Mouse (Mus musculus): ENCODE measurements around the gene Gipc3. TPM values are rescaled to one million over a fixed set of nuclear protein-coding genes. Genes with fewer than 3 reads are reported as not detected.

Gipc3 gene
- total and polyA plus RNA-seq, 3 experiments, result 0.08 to 0.09 TPM; not detected in 1

GRCm38 (mm10) chr10:81356991-81357844 is 14.2 kb upstream of the Gipc3 start, which contains the start of gene Mfsd12 (continued):
- TF ChIP-seq TBP (conservative IDR thresholded peaks at IDR 0.05; ENCODE audit: low read depth, low read length) (0 out of 2 replicates have a peak, but pooled peaks have one; percentile 12), GABPA (IDR thresholded peaks at IDR 0.05; ENCODE audit: insufficient replicate concordance, low read depth, low read length) (no peak), TCF12 (IDR thresholded peaks at IDR 0.05; ENCODE audit: low read depth, low read length) (peak; percentile 64), BHLHE40 (IDR thresholded peaks at IDR 0.05; ENCODE audit: low read depth, low read length) (no peak), SIN3A (IDR thresholded peaks at IDR 0.05; ENCODE audit: low read length) (peak; percentile 51; the same call in 1 of the 2 replicates), MAZ (IDR thresholded peaks at IDR 0.05; ENCODE audit: low read depth, low read length) (peak; percentile 65; the same call in 1 of the 2 replicates), CHD2 (IDR thresholded peaks at IDR 0.05; ENCODE audit: low read length) (peak; percentile 79), RAD21 (IDR thresholded peaks at IDR 0.05; ENCODE audit: low read depth, low read length) (no peak), NELFE (IDR thresholded peaks at IDR 0.05; ENCODE audit: low read depth, low read length) (peak; percentile 43), ZNF384 (IDR thresholded peaks at IDR 0.05; ENCODE audit: low read depth, low read length) (no peak)

DNA sequence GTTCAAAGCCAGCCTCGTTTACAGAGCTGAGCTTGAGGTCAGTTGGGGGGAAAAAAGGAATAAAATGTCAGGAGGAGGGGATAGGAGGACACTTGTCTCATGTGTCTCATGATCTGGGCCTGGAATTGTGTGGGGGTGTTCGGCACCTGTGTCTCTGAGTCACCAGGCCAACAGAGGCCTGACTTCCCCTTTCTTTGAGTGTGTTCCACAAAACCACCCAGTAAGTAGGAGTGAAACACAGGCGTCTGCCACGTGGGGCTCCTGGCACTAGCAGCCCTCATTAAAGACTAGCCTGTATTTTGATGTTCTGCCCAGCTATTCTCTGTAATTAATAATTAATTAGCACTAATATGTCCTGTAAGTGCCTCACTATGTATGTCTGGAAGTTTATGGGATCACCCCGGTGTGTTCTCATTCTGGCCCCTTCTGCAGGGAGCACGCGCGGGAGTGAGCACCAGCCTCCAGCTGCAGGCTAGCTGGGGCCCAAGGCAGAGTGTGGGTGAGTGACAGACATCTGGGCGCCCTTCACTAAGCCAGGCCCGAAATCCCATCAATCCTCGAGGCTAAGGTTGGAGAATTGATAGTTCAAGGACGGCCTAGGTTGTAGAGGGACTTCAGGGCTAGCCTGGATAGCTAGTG is 13.4 kb upstream of the Gipc3 start:
- Histone ChIP-seq H3K4me2 (ENCODE audit: insufficient read depth, low read depth, poor library complexity, severe bottlenecking) (peak overlapping the region; percentile 58), H3K27me3 (replicated peaks) (no peaks in the 10 kb centered on the region), H3K4me1 (ENCODE audit: control insufficient read depth in 1 of 2, insufficient read depth in 2 of 2) (peaks cover 22 to 67% of the 10 kb centered on the region in 2 experiments), H3K79me2 (replicated peaks; ENCODE audit: control insufficient read depth, extremely low read depth, insufficient read depth, poor library complexity, severe bottlenecking) (no peaks in the 10 kb centered on the region; the same call in 1 of the 2 replicates), H3K9me3 (replicated peaks; ENCODE audit: low read length) (no peaks in the 10 kb centered on the region), H3K27ac (ENCODE audit: insufficient read depth, low read depth) (peak overlapping the region; percentile 43), H3K4me3 (replicated peaks in 1 of 3; ENCODE audit: low read depth in 2 of 3, low read length in 2 of 3, poor library complexity in 1 of 3) (peak overlapping the region; percentile 27 to 92 (median 37)), H3K36me3 (replicated peaks in 1 of 2; ENCODE audit: control insufficient read depth in 1 of 2, insufficient read depth in 1 of 2, low read length in 1 of 2) (peaks cover 7 to 21% of the 10 kb centered on the region in 2 experiments), H3K9ac (ENCODE audit: insufficient read depth, low read depth) (peak overlapping the region; percentile 41)
- DNase-seq (ENCODE audit: extremely low read depth), result peak; percentile 86
- dilution Hi-C loops (cut with MboI; ENCODE audit: extremely low pct_ligation_motif_present, extremely low pct_unique_long_range_greater_than_20kb, low sequenced_read_pairs) (no loop called here), in situ Hi-C loops (cut with MboI; ENCODE audit: low pct_ligation_motif_present, low pct_unique_long_range_greater_than_20kb, low sequenced_read_pairs) (loop anchor here (10.0 kb wide), 1 partner anchor 162 kb away; no protein-coding TSS in a partner anchor)
- TF ChIP-seq ETS1 (conservative IDR thresholded peaks at IDR 0.05; ENCODE audit: low read depth, low read length) (0 out of 2 replicates have a peak, but pooled peaks have one; percentile 39), GABPA (IDR thresholded peaks at IDR 0.05; ENCODE audit: insufficient replicate concordance, low read depth, low read length) (no peak), SIN3A (IDR thresholded peaks at IDR 0.05; ENCODE audit: low read length) (peak; percentile 53; the same call in 1 of the 2 replicates), BHLHE40 (IDR thresholded peaks at IDR 0.05; ENCODE audit: low read depth, low read length) (peak; percentile 82), EP300 (IDR thresholded peaks at IDR 0.05; ENCODE audit: low read length) (no peak), MYC (IDR thresholded peaks at IDR 0.05; ENCODE audit: low read depth, low read length) (peak; percentile 97), USF2 (conservative IDR thresholded peaks at IDR 0.05; ENCODE audit: low read depth, low read length) (0 out of 2 replicates have a peak, but pooled peaks have one; percentile 18), MAX (IDR thresholded peaks at IDR 0.05; ENCODE audit: low read length) (peak; percentile 95), MXI1 (IDR thresholded peaks at IDR 0.05; ENCODE audit: low read depth, low read length) (peak; percentile 81; the same call in 1 of the 2 replicates), POLR2A (IDR thresholded peaks at IDR 0.05; ENCODE audit: low read depth, low read length) (peak; percentile 46; the same call in 1 of the 2 replicates), USF1 (IDR thresholded peaks at IDR 0.05; ENCODE audit: low read depth, low read length) (0 out of 2 replicates have a peak, but pooled peaks have one; percentile 11), NRF1 (IDR thresholded peaks at IDR 0.05; ENCODE audit: low read depth, low read length) (peak; percentile 67), TBP (conservative IDR thresholded peaks at IDR 0.05; ENCODE audit: low read depth, low read length) (0 out of 2 replicates have a peak, but pooled peaks have one; percentile 36), PAX5 (IDR thresholded peaks at IDR 0.05; ENCODE audit: low read length) (no peak), MEF2A (IDR thresholded peaks at IDR 0.05; ENCODE audit: borderline replicate concordance, low read depth, low read length) (0 out of 2 replicates have a peak, but pooled peaks have one; percentile 12), TCF12 (IDR thresholded peaks at IDR 0.05; ENCODE audit: low read depth, low read length) (peak; percentile 59; the same call in 1 of the 2 replicates), CHD2 (IDR thresholded peaks at IDR 0.05; ENCODE audit: low read length) (0 out of 2 replicates have a peak, but pooled peaks have one; percentile 25), HCFC1 (IDR thresholded peaks at IDR 0.05; ENCODE audit: low read depth, low read length) (no peak)
